Mouse (Mus musculus) kidney, adult 2 months (tissue): ENCODE results near the gene Sec16b. TPM values are rescaled to one million over a fixed set of nuclear protein-coding genes. Genes with fewer than 3 reads are reported as not detected.

Experiments
- DNase-seq: peaks from one replicate; pipeline ENCODE4 v3.0.0; 2021
- H3K27ac ChIP-seq: fragments of 200-500 bp; 2 replicates; pipeline ENCODE4 v1.5.1; 2012; ENCODE audit warnings: low read depth, low read length, control low read depth, inconsistent platforms; ENCODE audit not compliant: insufficient read depth
- H3K27me3 ChIP-seq: fragments of 200-500 bp; replicated peaks from 2 replicates; pipeline ENCODE4 v1.6.1; 2012; ENCODE audit warnings: mild to moderate bottlenecking, moderate library complexity, low read length, inconsistent platforms; ENCODE audit not compliant: control insufficient read depth, insufficient read depth
- H3K36me3 ChIP-seq: fragments of 200-500 bp; 2 replicates; pipeline ENCODE4 v1.6.1; 2012; ENCODE audit warnings: mild to moderate bottlenecking, moderate library complexity, low read length, inconsistent platforms; ENCODE audit not compliant: control insufficient read depth, insufficient read depth
- H3K4me1 ChIP-seq: fragments of 200-500 bp; 2 replicates; pipeline ENCODE4 v1.6.1; 2011; ENCODE audit warnings: low read length; ENCODE audit not compliant: control insufficient read depth, insufficient read depth
- H3K4me3 ChIP-seq: fragments of 200-500 bp; 2 replicates; pipeline ENCODE4 v1.5.1; 2011; ENCODE audit warnings: mild to moderate bottlenecking, low read depth, low read length, control low read depth; ENCODE audit not compliant: insufficient read depth
- CTCF ChIP-seq: fragments of 200-500 bp; conservative IDR thresholded peaks from 2 replicates; pipeline ENCODE4 v1.5.1; 2011; ENCODE audit warnings: low read depth, mild to moderate bottlenecking, control low read depth, low read length, moderate library complexity, mixed read lengths; ENCODE audit not compliant: insufficient read depth, insufficient read length
- POLR2A ChIP-seq: fragments of 200-500 bp; IDR thresholded peaks from one replicate; pipeline ENCODE4 v1.6.1; 2011; ENCODE audit warnings: low read depth, low read length, control low read depth
- WGBS: fragments of 180-500 bp; shearing (Covaris S2); methylation state at CpG from one replicate; pipeline ENCODE4 v1.1.7; 2018; 5-methylcytosine and 5-hydroxymethylcytosine counted together
- polyA plus RNA-seq: library from polyadenylated mRNA; depleted of rRNA; stranded (reverse); fragments of >200 nt; gene quantifications from 2 replicates; pipeline ENCODE4 v1.2.3, GENCODE M21; 2012

The Sec16b gene
- polyA plus RNA-seq, 1 experiment: 2.4 TPM

DNA sequence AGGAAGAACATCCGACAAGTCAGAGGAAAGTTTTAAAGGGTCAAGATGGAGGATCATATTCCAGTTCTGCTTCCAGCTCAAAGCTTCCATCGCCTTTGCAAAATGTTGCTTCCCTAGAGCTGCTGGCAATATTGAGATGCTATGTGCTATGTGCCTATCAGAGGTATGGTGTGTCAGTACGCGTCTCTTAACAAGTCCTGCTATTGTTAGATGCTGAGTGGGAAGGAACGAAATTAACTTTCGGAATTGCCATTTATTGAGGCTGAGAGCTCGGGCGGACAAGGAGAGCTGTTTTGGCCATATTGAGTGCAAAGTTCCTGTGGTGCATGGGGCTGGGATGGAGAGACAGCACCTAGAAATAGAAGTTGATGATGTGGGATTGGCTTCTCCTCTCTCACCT is 38.7 kb upstream of the Sec16b start:
- TF ChIP-seq POLR2A (no peak), CTCF (no peak)
- Histone ChIP-seq H3K27me3 (no peaks in the 10 kb centered on the region), H3K27ac (no peak overlapping the region), H3K4me1 (no peaks in the 10 kb centered on the region), H3K36me3 (no peaks in the 10 kb centered on the region; the same call in 1 of the 2 replicates), H3K4me3 (no peak overlapping the region)
- DNase-seq: no peak
- WGBS: 94% methylated on average over 8 of the region's 8 CpGs

DNA sequence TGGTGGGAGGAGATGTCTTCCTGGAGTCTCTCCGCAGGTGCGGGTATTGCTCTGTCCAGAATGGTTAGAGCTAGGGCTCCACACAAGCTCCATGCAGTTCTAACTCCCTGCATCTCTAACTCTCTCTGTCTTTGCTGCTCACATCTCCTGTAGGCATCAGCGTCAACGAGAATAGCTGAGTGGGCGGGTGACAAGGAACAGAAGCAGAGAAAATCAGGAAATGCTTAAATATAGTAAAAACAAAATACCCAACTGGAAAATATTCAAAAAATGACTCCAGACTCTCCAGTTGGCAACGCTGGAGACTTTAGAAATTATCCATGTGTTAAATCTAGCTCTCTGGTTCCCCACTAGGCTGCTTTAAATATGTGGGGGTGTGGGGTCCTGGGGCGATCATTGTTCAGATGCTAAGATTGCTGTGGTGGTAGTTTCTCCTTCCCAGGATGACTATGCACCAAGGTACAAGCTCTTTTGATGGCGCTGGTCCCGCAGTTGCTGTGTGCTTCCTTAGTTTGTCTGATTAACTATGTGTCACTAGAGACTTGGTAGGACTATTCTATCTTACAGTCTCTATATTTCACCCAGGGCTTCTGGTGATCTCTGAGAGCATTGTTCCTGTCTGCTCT is 35.7 kb upstream of the Sec16b start:
- Histone ChIP-seq H3K36me3 (no peaks in the 10 kb centered on the region; the same call in 1 of the 2 replicates), H3K4me3 (no peak overlapping the region), H3K27me3 (no peaks in the 10 kb centered on the region), H3K4me1 (no peaks in the 10 kb centered on the region), H3K27ac (no peak overlapping the region)
- WGBS: 72% methylated on average over 9 of the region's 9 CpGs
- DNase-seq: no peak
- TF ChIP-seq CTCF (no peak), POLR2A (no peak)

DNA sequence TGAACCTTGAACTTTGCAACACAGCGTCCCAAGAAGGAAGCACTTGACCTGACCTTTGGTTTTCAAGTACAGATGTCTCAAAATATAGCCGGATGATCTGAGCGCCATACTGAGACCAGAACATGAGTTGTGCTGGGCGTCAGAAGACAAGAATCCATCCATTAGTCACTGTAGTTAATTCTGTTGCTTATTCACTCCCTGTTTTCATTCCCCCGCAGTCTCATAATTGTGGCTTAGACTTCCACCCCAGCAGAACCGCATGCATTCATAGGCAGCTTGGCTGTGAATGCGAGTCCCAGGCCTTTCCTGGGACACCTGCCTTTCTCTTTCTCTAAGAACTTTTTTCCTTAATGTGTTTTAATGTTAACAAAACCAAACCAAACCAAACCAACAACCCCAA is 33.8 kb upstream of the Sec16b start:
- no peaks in the 10 kb centered on the region for H3K27me3 ChIP-seq
- no peak for DNase-seq
- TF ChIP-seq CTCF (no peak), POLR2A (no peak)
- 70% methylated on average over 7 of the region's 7 CpGs for WGBS
- no peak overlapping the region for H3K27ac ChIP-seq
- no peaks in the 10 kb centered on the region for H3K36me3 ChIP-seq
- no peak overlapping the region for H3K4me3 ChIP-seq
- no peaks in the 10 kb centered on the region for H3K4me1 ChIP-seq

DNA sequence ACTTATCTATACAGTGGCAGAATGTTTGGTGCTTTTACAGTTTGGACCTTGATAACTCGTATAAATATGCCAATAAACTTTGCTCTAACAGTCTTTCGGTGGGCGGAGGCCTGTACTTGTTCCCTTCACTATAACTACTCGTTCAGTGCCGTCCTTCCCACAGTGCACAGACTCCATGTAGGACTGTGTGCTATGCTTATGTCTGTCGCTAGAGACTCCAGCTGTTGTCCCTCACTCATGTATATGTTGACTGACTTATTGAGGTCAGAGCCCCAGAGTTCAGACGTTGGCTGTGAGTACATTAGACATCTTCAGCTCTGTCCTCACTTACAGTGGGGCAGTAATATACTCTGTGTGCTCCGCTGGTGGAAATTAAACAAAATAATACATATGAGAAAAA is 31.7 kb upstream of the Sec16b start:
- no peaks in the 10 kb centered on the region for H3K36me3 ChIP-seq
- WGBS: 74% methylated on average over 8 of the region's 8 CpGs
- H3K27me3 ChIP-seq: no peaks in the 10 kb centered on the region
- DNase-seq: no peak
- no peak overlapping the region for H3K27ac ChIP-seq
- H3K4me3 ChIP-seq: no peak overlapping the region
- H3K4me1 ChIP-seq: no peaks in the 10 kb centered on the region
- TF ChIP-seq POLR2A (no peak), CTCF (no peak)

DNA sequence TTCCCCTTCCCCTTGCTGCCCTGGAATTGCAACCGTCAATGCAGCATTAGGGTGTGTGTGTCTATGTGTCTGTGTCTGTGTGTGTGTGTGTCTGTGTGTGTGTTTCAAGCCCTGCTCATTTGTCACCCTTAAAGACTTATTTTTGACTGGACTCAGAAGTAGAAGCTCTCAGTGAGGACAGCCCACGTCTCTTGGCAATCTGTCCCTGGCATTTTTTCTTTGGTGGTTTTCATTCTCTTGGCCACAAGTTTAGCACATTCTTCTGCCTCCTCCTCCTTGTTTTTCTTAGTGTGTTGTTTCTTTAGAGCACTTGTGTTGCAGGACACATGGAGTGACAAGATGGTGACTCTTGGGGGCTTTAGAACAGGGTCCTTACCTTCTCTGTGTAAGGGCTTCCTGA is 30.3 kb upstream of the Sec16b start:
- 76% methylated on average over 2 of the region's 2 CpGs for WGBS
- Histone ChIP-seq H3K27ac (no peak overlapping the region), H3K4me1 (no peaks in the 10 kb centered on the region), H3K27me3 (no peaks in the 10 kb centered on the region), H3K4me3 (no peak overlapping the region), H3K36me3 (no peaks in the 10 kb centered on the region)
- DNase-seq: no peak
- TF ChIP-seq CTCF: no peak

DNA sequence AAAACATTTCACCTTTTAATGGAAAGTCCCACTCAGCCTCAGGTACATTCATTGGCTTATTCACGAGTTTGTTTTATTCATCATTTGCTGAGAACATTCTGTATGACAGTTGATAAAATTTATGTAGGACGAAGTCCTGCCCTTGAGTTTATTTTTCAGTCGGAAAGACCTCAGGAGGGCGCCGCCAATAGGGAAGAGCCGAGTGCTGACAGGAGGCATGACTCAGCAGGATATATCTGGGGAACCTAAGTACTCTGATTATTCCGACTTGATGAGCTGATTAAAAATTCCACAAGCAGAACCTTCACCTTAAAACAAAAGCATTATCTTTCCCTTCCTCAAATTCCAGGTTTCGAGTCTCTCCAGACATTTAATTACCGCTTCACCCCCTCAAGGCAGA is 26.4 kb upstream of the Sec16b start:
- DNase-seq: no peak
- Histone ChIP-seq H3K27ac (no peak overlapping the region), H3K36me3 (no peaks in the 10 kb centered on the region), H3K27me3 (no peaks in the 10 kb centered on the region), H3K4me3 (no peak overlapping the region), H3K4me1 (no peaks in the 10 kb centered on the region)
- WGBS: 36% methylated on average over 9 of the region's 9 CpGs
- TF ChIP-seq CTCF (no peak), POLR2A (no peak)

DNA sequence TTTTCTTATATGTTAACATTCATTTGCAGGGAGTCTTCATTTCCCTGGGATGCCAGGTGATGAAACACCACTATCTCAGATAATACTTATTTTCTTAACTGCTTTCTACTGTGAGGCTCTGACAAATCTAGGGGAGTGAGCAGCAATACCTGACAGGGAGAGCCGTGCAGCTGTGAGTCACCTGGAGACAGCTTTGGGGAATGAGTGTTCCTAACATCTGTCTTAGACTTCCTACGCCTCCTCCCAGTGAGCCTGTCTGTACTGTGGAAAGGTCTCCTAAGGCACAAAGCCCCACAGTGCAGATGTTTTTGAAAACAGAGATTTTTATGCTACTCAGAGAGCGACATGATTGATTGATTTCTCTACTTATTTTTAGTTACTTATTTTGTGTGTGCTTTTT is 25.6 kb upstream of the Sec16b start:
- no peak overlapping the region for H3K27ac ChIP-seq
- WGBS: 78% methylated on average over 3 of the region's 3 CpGs
- H3K27me3 ChIP-seq: no peaks in the 10 kb centered on the region
- no peak for DNase-seq
- TF ChIP-seq CTCF (no peak), POLR2A (no peak)
- no peaks in the 10 kb centered on the region for H3K36me3 ChIP-seq
- no peaks in the 10 kb centered on the region for H3K4me1 ChIP-seq
- no peak overlapping the region for H3K4me3 ChIP-seq

DNA sequence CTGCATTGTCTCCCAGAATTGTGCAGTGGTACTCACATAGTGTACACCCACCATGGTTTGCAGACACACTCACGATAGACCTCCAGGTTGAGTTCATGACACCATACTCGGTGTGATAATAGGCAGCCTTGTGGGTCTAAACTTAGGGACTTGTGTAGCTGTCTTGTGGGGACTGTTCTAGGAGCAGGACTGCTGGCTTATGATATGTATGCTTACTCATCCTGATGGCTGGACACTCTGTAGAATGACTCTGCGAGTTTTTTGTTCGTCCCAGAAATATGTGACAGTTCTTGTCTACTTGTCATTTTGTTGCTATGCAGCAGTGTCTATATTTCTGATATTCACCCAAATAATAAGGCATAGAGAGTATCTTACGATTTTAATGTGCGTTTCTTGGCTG is 24.9 kb upstream of the Sec16b start:
- no peaks in the 10 kb centered on the region for H3K27me3 ChIP-seq
- H3K36me3 ChIP-seq: no peaks in the 10 kb centered on the region
- no peak for DNase-seq
- whole genome bisulfite sequencing: 95% methylated on average over 6 of the region's 6 CpGs
- H3K4me3 ChIP-seq: no peak overlapping the region
- no peak overlapping the region for H3K27ac ChIP-seq
- no peak for TF ChIP-seq CTCF
- no peak for TF ChIP-seq POLR2A
- no peaks in the 10 kb centered on the region for H3K4me1 ChIP-seq
